Mouse (Mus musculus) forebrain, embryonic 14.5 days (tissue): ENCODE results near the gene Cd44. TPM values are rescaled to one million over a fixed set of nuclear protein-coding genes. Genes with fewer than 3 reads are reported as not detected.

Experiments
- ATAC-seq: fragments of 200-750 bp; cut with Nextera tagmentation; 2 replicates; pipeline ENCODE4 v1.8.0; 2017; ENCODE audit warnings: mild to moderate bottlenecking, moderate library complexity
- DNase-seq: peaks from one replicate; pipeline ENCODE4 v3.0.0-alpha.2; 2015; ENCODE audit warnings: low spot score
- H3K27ac ChIP-seq: fragments of 300-500 bp; sonication (generic); 2 replicates; pipeline ENCODE4 v1.5.1; 2014; ENCODE audit warnings: low read depth, mild to moderate bottlenecking, control low read depth, low read length, moderate library complexity
- H3K27me3 ChIP-seq: fragments of 300-500 bp; sonication (generic); replicated peaks from 2 replicates; pipeline ENCODE4 v1.6.1; 2014; ENCODE audit warnings: low read length, control low read depth, mixed read lengths; ENCODE audit not compliant: control insufficient read depth, insufficient read depth
- H3K36me3 ChIP-seq: fragments of 300-500 bp; sonication (generic); 2 replicates; pipeline ENCODE4 v1.6.1; 2014; ENCODE audit warnings: low read length, control low read depth; ENCODE audit not compliant: control insufficient read depth, insufficient read depth
- H3K4me1 ChIP-seq: fragments of 300-500 bp; sonication (generic); 2 replicates; pipeline ENCODE4 v1.6.1; 2014; ENCODE audit warnings: antibody characterized with exemption, low read length, control low read depth; ENCODE audit not compliant: control insufficient read depth, insufficient read depth
- H3K4me2 ChIP-seq: fragments of 300-500 bp; sonication (generic); 2 replicates; pipeline ENCODE4 v1.6.1; 2014; ENCODE audit warnings: mild to moderate bottlenecking, control low read depth, low read length
- H3K4me3 ChIP-seq: fragments of 300-500 bp; sonication (generic); 2 replicates; pipeline ENCODE4 v1.5.1; 2014; ENCODE audit warnings: low read depth, low read length, control low read depth
- H3K9ac ChIP-seq: fragments of 300-500 bp; sonication (generic); 2 replicates; pipeline ENCODE4 v1.6.1; 2014; ENCODE audit warnings: mild to moderate bottlenecking, low read length, control low read depth, moderate library complexity
- H3K9me3 ChIP-seq: fragments of 300-500 bp; sonication (generic); replicated peaks from 2 replicates; pipeline ENCODE4 v1.6.1; 2016; ENCODE audit warnings: low read length, control low read depth, mixed read lengths; ENCODE audit not compliant: control insufficient read depth
- WGBS: fragments of 180-500 bp; shearing (Covaris S2); extraction: QIAGEN DNeasy Blood & Tissue Kit; methylation state at CpG from one replicate; pipeline ENCODE4 v1.1.7; 2014; 5-methylcytosine and 5-hydroxymethylcytosine counted together
- polyA plus RNA-seq: library from polyadenylated mRNA; unstranded; fragments of >200 nt; fragmentation: Nextera tagmentation; extraction: Ambion mirVana; gene quantifications from 2 replicates; pipeline ENCODE4 v1.2.1, GENCODE M21; 2014

Gene Cd44
- polyA plus RNA-seq, 1 experiment from 2014 or later: 2.1 TPM

GRCm38 (mm10) chr2:102923682-102924081 lies 22.2 kb upstream of the Cd44 start:
- Histone ChIP-seq H3K27ac (no peak overlapping the region), H3K27me3 (no peaks in the 10 kb centered on the region), H3K4me1 (no peaks in the 10 kb centered on the region), H3K4me2 (no peak overlapping the region), H3K36me3 (no peaks in the 10 kb centered on the region), H3K9me3 (no peaks in the 10 kb centered on the region), H3K4me3 (no peak overlapping the region), H3K9ac (no peak overlapping the region)
- ATAC-seq (no peak), DNase-seq (no peak)
- 77% methylated on average over 3 of the region's 3 CpGs for WGBS

GRCm38 (mm10) chr2:102922066-102922465 lies 20.6 kb upstream of the Cd44 start:
- no peak overlapping the region for H3K27ac ChIP-seq
- no peak for DNase-seq
- no peaks in the 10 kb centered on the region for H3K27me3 ChIP-seq
- no peak overlapping the region for H3K9ac ChIP-seq
- ATAC-seq: no peak
- H3K4me3 ChIP-seq: no peak overlapping the region
- H3K9me3 ChIP-seq: no peaks in the 10 kb centered on the region
- no peak overlapping the region for H3K4me2 ChIP-seq
- no peaks in the 10 kb centered on the region for H3K36me3 ChIP-seq
- WGBS: 92% methylated on average over 3 of the region's 3 CpGs
- no peaks in the 10 kb centered on the region for H3K4me1 ChIP-seq

GRCm38 (mm10) chr2:102918301-102918700 lies 16.8 kb upstream of the Cd44 start:
- H3K4me2 ChIP-seq: no peak overlapping the region
- ATAC-seq (no peak), DNase-seq (no peak)
- H3K27me3 ChIP-seq: no peaks in the 10 kb centered on the region
- H3K9ac ChIP-seq: no peak overlapping the region
- H3K9me3 ChIP-seq: no peaks in the 10 kb centered on the region
- no peak overlapping the region for H3K27ac ChIP-seq
- 97% methylated on average over 1 of the region's 1 CpGs for WGBS
- H3K4me3 ChIP-seq: no peak overlapping the region
- H3K36me3 ChIP-seq: no peaks in the 10 kb centered on the region
- no peaks in the 10 kb centered on the region for H3K4me1 ChIP-seq

- H3K27ac ChIP-seq: no peak overlapping the region
Observed at GRCm38 (mm10) chr2:102916596-102916995, 15.1 kb upstream of the Cd44 start.

GRCm38 (mm10) chr2:102914675-102915074 lies 13.2 kb upstream of the Cd44 start:
- H3K9me3 ChIP-seq: no peaks in the 10 kb centered on the region
- H3K9ac ChIP-seq: no peak overlapping the region
- 80% methylated on average over 5 of the region's 5 CpGs for WGBS
- H3K27me3 ChIP-seq: no peaks in the 10 kb centered on the region
- no peaks in the 10 kb centered on the region for H3K4me1 ChIP-seq
- ATAC-seq: no peak
- no peak overlapping the region for H3K4me3 ChIP-seq
- H3K36me3 ChIP-seq: no peaks in the 10 kb centered on the region
- no peak overlapping the region for H3K4me2 ChIP-seq
- no peak overlapping the region for H3K27ac ChIP-seq
- no peak for DNase-seq

More at GRCm38 (mm10) chr2:102916596-102916995, 15.1 kb upstream of the Cd44 start:
- H3K4me3 ChIP-seq: no peak overlapping the region
- DNase-seq: no peak
- no peaks in the 10 kb centered on the region for H3K27me3 ChIP-seq
- no peaks in the 10 kb centered on the region for H3K4me1 ChIP-seq
- no peaks in the 10 kb centered on the region for H3K9me3 ChIP-seq
- no peak overlapping the region for H3K9ac ChIP-seq
- ATAC-seq: no peak
- WGBS: 79% methylated on average over 3 of the region's 3 CpGs
- H3K4me2 ChIP-seq: no peak overlapping the region
- H3K36me3 ChIP-seq: no peaks in the 10 kb centered on the region

GRCm38 (mm10) chr2:102913833-102914545 lies 12.5 kb upstream of the Cd44 start:
- DNase-seq (no peak), ATAC-seq (no peak)
- H3K9me3 ChIP-seq: no peaks in the 10 kb centered on the region
- no peak overlapping the region for H3K9ac ChIP-seq
- no peaks in the 10 kb centered on the region for H3K27me3 ChIP-seq
- H3K4me3 ChIP-seq: no peak overlapping the region
- H3K4me1 ChIP-seq: no peaks in the 10 kb centered on the region
- H3K27ac ChIP-seq: no peak overlapping the region
- no peaks in the 10 kb centered on the region for H3K36me3 ChIP-seq
- 83% methylated on average over 11 of the region's 11 CpGs for WGBS
- H3K4me2 ChIP-seq: no peak overlapping the region

GRCm38 (mm10) chr2:102912951-102913350 lies 11.5 kb upstream of the Cd44 start:
- no peak overlapping the region for H3K9ac ChIP-seq
- H3K4me3 ChIP-seq: no peak overlapping the region
- no peak overlapping the region for H3K27ac ChIP-seq
- WGBS: 73% methylated on average over 2 of the region's 2 CpGs
- H3K4me1 ChIP-seq: no peaks in the 10 kb centered on the region
- H3K36me3 ChIP-seq: no peaks in the 10 kb centered on the region
- no peak overlapping the region for H3K4me2 ChIP-seq
- DNase-seq (no peak), ATAC-seq (no peak)
- no peaks in the 10 kb centered on the region for H3K9me3 ChIP-seq
- H3K27me3 ChIP-seq: no peaks in the 10 kb centered on the region

GRCm38 (mm10) chr2:102912469-102912868 lies 11.0 kb upstream of the Cd44 start:
- H3K27me3 ChIP-seq: no peaks in the 10 kb centered on the region
- DNase-seq: no peak
- WGBS: 66% methylated on average over 3 of the region's 3 CpGs
- no peak overlapping the region for H3K4me3 ChIP-seq
- H3K27ac ChIP-seq: no peak overlapping the region
- no peaks in the 10 kb centered on the region for H3K36me3 ChIP-seq
- no peak for ATAC-seq
- no peaks in the 10 kb centered on the region for H3K4me1 ChIP-seq
- H3K4me2 ChIP-seq: no peak overlapping the region
- H3K9me3 ChIP-seq: no peaks in the 10 kb centered on the region
- H3K9ac ChIP-seq: no peak overlapping the region

GRCm38 (mm10) chr2:102909403-102909802 lies 7.9 kb upstream of the Cd44 start:
- no peak for ATAC-seq
- Histone ChIP-seq H3K4me1 (no peaks in the 10 kb centered on the region), H3K4me2 (no peak overlapping the region), H3K27ac (no peak overlapping the region), H3K27me3 (no peaks in the 10 kb centered on the region), H3K9me3 (no peaks in the 10 kb centered on the region), H3K4me3 (no peak overlapping the region), H3K36me3 (no peaks in the 10 kb centered on the region), H3K9ac (no peak overlapping the region)
- DNase-seq: no peak
- WGBS: 73% methylated on average over 1 of the region's 1 CpGs
